Mouse (Mus musculus): ENCODE data around the gene Pmm1. TPM values are rescaled to one million over a fixed set of nuclear protein-coding genes. Genes with fewer than 3 reads are reported as not detected.

The Pmm1 gene
- polyA plus RNA-seq, 1 experiment = 20.7 TPM

GRCm38 (mm10) chr15:81955414-81955813 is 5.3 kb downstream of the Pmm1 start:
- TF ChIP-seq CTCF (IDR thresholded peaks at IDR 0.05; ENCODE audit: low read depth, low read length) (no peak), POLR2A (IDR thresholded peaks at IDR 0.05; ENCODE audit: borderline replicate concordance, low read depth, low read length) (no peak)

GRCm38 (mm10) chr15:81954716-81955115 is 6.0 kb downstream of the Pmm1 start:
- Histone ChIP-seq H3K4me3 (ENCODE audit: insufficient read depth, low read length) (no peak overlapping the region), H3K4me1 (ENCODE audit: control insufficient read depth, insufficient read depth, low read length) (peaks cover 2% of the 10 kb centered on the region), H3K27ac (ENCODE audit: insufficient read depth, low read depth, low read length) (no peak overlapping the region)
- TF ChIP-seq POLR2A (IDR thresholded peaks at IDR 0.05; ENCODE audit: borderline replicate concordance, low read depth, low read length) (no peak), CTCF (IDR thresholded peaks at IDR 0.05; ENCODE audit: low read depth, low read length) (no peak)

More at GRCm38 (mm10) chr15:81955414-81955813, 5.3 kb downstream of the Pmm1 start:
- peaks cover 4% of the 10 kb centered on the region for H3K4me1 ChIP-seq (ENCODE audit: control insufficient read depth, insufficient read depth, low read length)
- H3K4me3 ChIP-seq (ENCODE audit: insufficient read depth, low read length) = no peak overlapping the region
- no peak overlapping the region for H3K27ac ChIP-seq (ENCODE audit: insufficient read depth, low read depth, low read length)

GRCm38 (mm10) chr15:81954151-81954583 is 6.6 kb downstream of the Pmm1 start:
- no peaks in the 10 kb centered on the region for H3K4me1 ChIP-seq (ENCODE audit: control insufficient read depth, insufficient read depth, low read length)
- no peak overlapping the region for H3K27ac ChIP-seq (ENCODE audit: insufficient read depth, low read depth, low read length)
- TF ChIP-seq CTCF (IDR thresholded peaks at IDR 0.05; ENCODE audit: low read depth, low read length) (no peak), POLR2A (IDR thresholded peaks at IDR 0.05; ENCODE audit: borderline replicate concordance, low read depth, low read length) (no peak)
- no peak overlapping the region for H3K4me3 ChIP-seq (ENCODE audit: insufficient read depth, low read length)

GRCm38 (mm10) chr15:81952310-81952709 is 8.4 kb downstream of the Pmm1 start:
- H3K4me3 ChIP-seq (ENCODE audit: insufficient read depth, low read length) = no peak overlapping the region
- no peak overlapping the region for H3K27ac ChIP-seq (ENCODE audit: insufficient read depth, low read depth, low read length)
- peaks cover 6% of the 10 kb centered on the region for H3K4me1 ChIP-seq (ENCODE audit: control insufficient read depth, insufficient read depth, low read length)
- no peak for TF ChIP-seq CTCF (IDR thresholded peaks at IDR 0.05; ENCODE audit: low read depth, low read length)
- TF ChIP-seq POLR2A (IDR thresholded peaks at IDR 0.05; ENCODE audit: borderline replicate concordance, low read depth, low read length) = no peak

- no peak overlapping the region for H3K4me3 ChIP-seq (ENCODE audit: insufficient read depth, low read length)
- no peak for TF ChIP-seq CTCF (IDR thresholded peaks at IDR 0.05; ENCODE audit: low read depth, low read length)
- no peak for TF ChIP-seq POLR2A (IDR thresholded peaks at IDR 0.05; ENCODE audit: borderline replicate concordance, low read depth, low read length)
- H3K27ac ChIP-seq (ENCODE audit: insufficient read depth, low read depth, low read length) = no peak overlapping the region
- peaks cover 6% of the 10 kb centered on the region for H3K4me1 ChIP-seq (ENCODE audit: control insufficient read depth, insufficient read depth, low read length)
Measured at GRCm38 (mm10) chr15:81951159-81951558, 9.6 kb downstream of the Pmm1 start.

- H3K4me3 ChIP-seq (ENCODE audit: insufficient read depth, low read length) = no peak overlapping the region
- no peak overlapping the region for H3K27ac ChIP-seq (ENCODE audit: insufficient read depth, low read depth, low read length)
- H3K4me1 ChIP-seq (ENCODE audit: control insufficient read depth, insufficient read depth, low read length) = peaks cover 6% of the 10 kb centered on the region
- no peak for TF ChIP-seq CTCF (IDR thresholded peaks at IDR 0.05; ENCODE audit: low read depth, low read length)
- TF ChIP-seq POLR2A (IDR thresholded peaks at IDR 0.05; ENCODE audit: borderline replicate concordance, low read depth, low read length) = no peak
Measured at GRCm38 (mm10) chr15:81950716-81951115, 10.0 kb downstream of the Pmm1 start.

GRCm38 (mm10) chr15:81949476-81950131 is 11.1 kb downstream of the Pmm1 start:
- no peak overlapping the region for H3K4me3 ChIP-seq (ENCODE audit: insufficient read depth, low read length)
- no peak for TF ChIP-seq CTCF (IDR thresholded peaks at IDR 0.05; ENCODE audit: low read depth, low read length)
- TF ChIP-seq POLR2A (IDR thresholded peaks at IDR 0.05; ENCODE audit: borderline replicate concordance, low read depth, low read length) = no peak
- H3K4me1 ChIP-seq (ENCODE audit: control insufficient read depth, insufficient read depth, low read length) = peaks cover 6% of the 10 kb centered on the region
- H3K27ac ChIP-seq (ENCODE audit: insufficient read depth, low read depth, low read length) = no peak overlapping the region

- peaks cover 6% of the 10 kb centered on the region for H3K4me1 ChIP-seq (ENCODE audit: control insufficient read depth, insufficient read depth, low read length)
- H3K27ac ChIP-seq (ENCODE audit: insufficient read depth, low read depth, low read length) = no peak overlapping the region
- H3K4me3 ChIP-seq (ENCODE audit: insufficient read depth, low read length) = no peak overlapping the region
- no peak for TF ChIP-seq POLR2A (IDR thresholded peaks at IDR 0.05; ENCODE audit: borderline replicate concordance, low read depth, low read length)
- no peak for TF ChIP-seq CTCF (IDR thresholded peaks at IDR 0.05; ENCODE audit: low read depth, low read length)
Measured at GRCm38 (mm10) chr15:81949076-81949475, 11.7 kb downstream of the Pmm1 start.

- Histone ChIP-seq H3K4me3 (ENCODE audit: insufficient read depth, low read length) (no peak overlapping the region), H3K27ac (ENCODE audit: insufficient read depth, low read depth, low read length) (no peak overlapping the region), H3K4me1 (ENCODE audit: control insufficient read depth, insufficient read depth, low read length) (peaks cover 6% of the 10 kb centered on the region)
- no peak for TF ChIP-seq CTCF (IDR thresholded peaks at IDR 0.05; ENCODE audit: low read depth, low read length)
- no peak for TF ChIP-seq POLR2A (IDR thresholded peaks at IDR 0.05; ENCODE audit: borderline replicate concordance, low read depth, low read length)
Measured at GRCm38 (mm10) chr15:81943176-81943749, 17.5 kb downstream of the Pmm1 start.

- TF ChIP-seq CTCF (IDR thresholded peaks at IDR 0.05; ENCODE audit: low read depth, low read length) (peak; percentile 18; the same call in 1 of the 2 replicates), POLR2A (IDR thresholded peaks at IDR 0.05; ENCODE audit: borderline replicate concordance, low read depth, low read length) (no peak)
- Histone ChIP-seq H3K4me1 (ENCODE audit: control insufficient read depth, insufficient read depth, low read length) (peaks cover 4% of the 10 kb centered on the region), H3K4me3 (ENCODE audit: insufficient read depth, low read length) (no peak overlapping the region), H3K27ac (ENCODE audit: insufficient read depth, low read depth, low read length) (no peak overlapping the region)
Measured at GRCm38 (mm10) chr15:81941010-81941409, 19.7 kb downstream of the Pmm1 start.
